15 mouse cellular contexts compared by ENCODE assay signal in genomic region chr1:192293921-192294320, GRCm38 (mm10).
"Had no signal": no experiment of that assay in that cellular context is flagged by ENCODE, and none has a peak within 500 bp of the region (broad histone marks: within the 10 kb centered on the region; RNA-seq: fewer than 3 reads in every experiment).

No protein-coding gene starts in this region.

- DNase-seq: retina, postnatal 1 day; right cerebral cortex, adult 18-20 months; right cerebral cortex, postnatal 14 days; right cerebral cortex, postnatal 25 days; right cerebral cortex, postnatal 4 days; spleen, adult 18-20 months; thymus, adult 18-20 months; thymus, adult 2 months; thymus, postnatal 14 days; thymus, postnatal 25 days; thymus, postnatal 36 days; thymus, postnatal 4 days had no signal

- H3K4me1 ChIP-seq: neural tube, embryonic 15.5 days; stomach, embryonic 15.5 days had no signal

- H3K36me3 ChIP-seq: neural tube, embryonic 15.5 days; stomach, embryonic 15.5 days had no signal

- H3K27ac ChIP-seq: neural tube, embryonic 15.5 days; stomach, embryonic 15.5 days; stomach, postnatal 0 days had no signal

- H3K27me3 ChIP-seq: neural tube, embryonic 15.5 days; stomach, embryonic 15.5 days had no signal

- H3K9me3 ChIP-seq: neural tube, embryonic 15.5 days; stomach, embryonic 15.5 days had no signal

- H3K4me3 ChIP-seq: neural tube, embryonic 15.5 days; stomach, embryonic 15.5 days had no signal
